Mouse (Mus musculus): Measurements from ENCODE around the gene Notch4.

- TF ChIP-seq CTCF (IDR thresholded peaks at IDR 0.05; ENCODE audit: low read depth) (no peak), EP300 (IDR thresholded peaks at IDR 0.05; ENCODE audit: low read depth) (no peak)
Observed at GRCm38 (mm10) chr17:34611050-34611449, 47.0 kb downstream of the Notch4 start.

All from heart, postnatal 0 days (tissue).